In the genomic region with DNA sequence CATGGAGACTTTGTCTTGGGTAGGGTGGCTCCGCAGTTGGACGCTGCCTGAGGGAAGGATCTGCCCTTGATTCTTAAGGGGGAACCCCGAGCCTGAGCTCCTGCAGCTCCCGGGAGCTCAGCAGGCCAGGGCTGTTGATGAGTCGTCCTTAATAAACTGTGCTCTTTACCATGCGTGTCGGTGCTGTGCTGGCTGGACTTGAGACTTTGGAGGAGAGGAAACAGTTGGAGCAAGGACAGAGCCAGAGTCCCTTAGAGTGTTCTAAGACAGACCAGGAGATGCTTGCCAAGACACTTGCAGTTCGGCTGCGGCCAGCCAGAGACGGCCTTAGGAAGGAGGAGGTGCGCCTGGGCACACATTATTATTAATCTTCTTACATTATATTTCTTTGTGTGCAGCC, we compare ENCODE assay signal across 21 mouse cellular contexts. TPM values are rescaled to one million over a fixed set of nuclear protein-coding genes. Genes with fewer than 3 reads are reported as not detected.
A peak's percentile ranks its signal among the peaks of the same experiment; 100 is the strongest.
DNase-seq lines count a peak whose midpoint lies in the region; ATAC-seq lines count a peak whose summit lies in the region.
"Had no signal": no experiment of that assay in that cellular context is flagged by ENCODE, and none has a peak within 500 bp of the region (broad histone marks: within the 10 kb centered on the region; RNA-seq: fewer than 3 reads in every experiment).

No protein-coding gene starts in this region.

- H3K27ac ChIP-seq in kidney, embryonic 14.5 days (ENCODE audit: low read depth, low read length), result no peak overlapping the region
- no peak overlapping the region for H3K27ac ChIP-seq in kidney, embryonic 15.5 days
- H3K27ac ChIP-seq: embryonic facial prominence, embryonic 12.5 days; forebrain, embryonic 13.5 days; heart, adult 2 months; hindbrain, embryonic 10.5 days; hindbrain, embryonic 14.5 days had no signal

- peak; percentile 73 for DNase-seq in kidney, adult 11 months
- DNase-seq in kidney, postnatal 10 days, result peak; percentile 34
- DNase-seq in NIH3T3 (ENCODE audit: low read depth), result peak; percentile 25
- peak; percentile 58 for DNase-seq in kidney, postnatal 14 days
- DNase-seq in left cerebral cortex, postnatal 4 days, result no peak
- DNase-seq: adrenal gland, postnatal 25 days; cerebellum, adult 11 months; cerebellum, adult 9-10 months; cerebellum, postnatal 25 days; forebrain, postnatal 0 days; gastrocnemius, postnatal 14 days; heart, adult 2 months had no signal

- intact Hi-C loops in left cerebral cortex, postnatal 4 days (cut with DNase I), result no loop called here

- no peak overlapping the region for H3K9ac ChIP-seq in kidney, embryonic 14.5 days (ENCODE audit: low read depth, low read length)
- H3K9ac ChIP-seq in kidney, embryonic 15.5 days, result no peak overlapping the region
- H3K9ac ChIP-seq: embryonic facial prominence, embryonic 12.5 days; forebrain, embryonic 13.5 days; forebrain, postnatal 0 days; hindbrain, embryonic 14.5 days had no signal

- WGBS in kidney, embryonic 14.5 days, result 86% methylated on average over 11 of the region's 11 CpGs
- 88% methylated on average over 11 of the region's 11 CpGs for WGBS in kidney, embryonic 15.5 days

- H3K27me3 ChIP-seq in kidney, embryonic 14.5 days (ENCODE audit: control insufficient read depth, insufficient read depth, low read length), result no peaks in the 10 kb centered on the region
- H3K27me3 ChIP-seq in kidney, embryonic 15.5 days, result no peaks in the 10 kb centered on the region
- H3K27me3 ChIP-seq: CH12.LX; embryonic facial prominence, embryonic 12.5 days; forebrain, embryonic 13.5 days had no signal

- peaks cover 45% of the 10 kb centered on the region for H3K36me3 ChIP-seq in kidney, embryonic 14.5 days (ENCODE audit: control insufficient read depth, insufficient read depth, low read length)
- peaks cover 54% of the 10 kb centered on the region for H3K36me3 ChIP-seq in kidney, embryonic 15.5 days

- no peaks in the 10 kb centered on the region for H3K4me1 ChIP-seq in kidney, embryonic 14.5 days (ENCODE audit: control insufficient read depth, insufficient read depth, low read length)
- no peaks in the 10 kb centered on the region for H3K4me1 ChIP-seq in kidney, embryonic 15.5 days
- H3K4me1 ChIP-seq: embryonic facial prominence, embryonic 12.5 days; forebrain, embryonic 13.5 days; hindbrain, embryonic 10.5 days had no signal

- H3K4me2 ChIP-seq in kidney, embryonic 14.5 days (replicated peaks; ENCODE audit: low read depth, low read length), result no peak overlapping the region
- no peak overlapping the region for H3K4me2 ChIP-seq in kidney, embryonic 15.5 days
- H3K4me2 ChIP-seq: embryonic facial prominence, embryonic 12.5 days; forebrain, embryonic 13.5 days; heart, embryonic 11.5 days; hindbrain, embryonic 14.5 days had no signal

- H3K9me3 ChIP-seq in kidney, embryonic 14.5 days (ENCODE audit: control insufficient read depth, low read length), result no peaks in the 10 kb centered on the region
- no peaks in the 10 kb centered on the region for H3K9me3 ChIP-seq in kidney, embryonic 15.5 days (replicated peaks)
- H3K9me3 ChIP-seq: embryonic facial prominence, embryonic 12.5 days; forebrain, embryonic 13.5 days; hindbrain, embryonic 10.5 days had no signal

- H3K4me3 ChIP-seq in kidney, embryonic 14.5 days (ENCODE audit: low read length), result no peak overlapping the region
- no peak overlapping the region for H3K4me3 ChIP-seq in kidney, embryonic 15.5 days (replicated peaks)
- H3K4me3 ChIP-seq: embryonic facial prominence, embryonic 12.5 days; forebrain, embryonic 13.5 days; heart, adult 2 months; hindbrain, embryonic 10.5 days had no signal

- ATAC-seq in kidney, embryonic 14.5 days (ENCODE audit: low FRiP score, low TSS enrichment), result no peak
- no peak for ATAC-seq in kidney, embryonic 15.5 days (replicated peaks; ENCODE audit: low FRiP score)
- no peak for ATAC-seq in erythroblast, adult 5-6 weeks (replicated peaks; ENCODE audit: low FRiP score, poor library complexity, severe bottlenecking)
- ATAC-seq: forebrain, embryonic 13.5 days; forebrain, postnatal 0 days had no signal

RNA-seq across cellular contexts. Expression of a gene that starts 18.3 kb away (rescaled TPM):
- polyA plus RNA-seq in kidney, embryonic 14.5 days (2014; fragmentation: Nextera tagmentation; extraction: Ambion mirVana), result 11.1 and 15.3 TPM in 2 replicates
- 8.2 and 8.9 TPM in 2 replicates for polyA plus RNA-seq in kidney, embryonic 15.5 days (2015; fragmentation: Nextera tagmentation; extraction: Ambion mirVana)
- total RNA-seq in erythroblast, adult 5-6 weeks (2015; ENCODE audit: low replicate concordance), result 20.0 and 20.3 TPM in 2 replicates
- 8.6 and 9.9 TPM in 2 replicates for total RNA-seq in erythroblast, adult 5-6 weeks (2017; ENCODE audit: low replicate concordance)
- 10 to 100 TPM; 84.9 to 87.6 TPM for total RNA-seq in left cerebral cortex, postnatal 4 days (2021)

RNA-seq across cellular contexts. Expression of a gene that starts 19.5 kb away (rescaled TPM):
- 20.3 and 22.1 TPM in 2 replicates for polyA plus RNA-seq in kidney, embryonic 14.5 days (2014; fragmentation: Nextera tagmentation; extraction: Ambion mirVana)
- polyA plus RNA-seq in kidney, embryonic 15.5 days (2015; fragmentation: Nextera tagmentation; extraction: Ambion mirVana), result 19.8 and 20.8 TPM in 2 replicates
- total RNA-seq in erythroblast, adult 5-6 weeks (2015; ENCODE audit: low replicate concordance), result 2.7 TPM in 1 of 2 replicates, not detected in the other
- 2.2 and 3.0 TPM in 2 replicates for total RNA-seq in erythroblast, adult 5-6 weeks (2017; ENCODE audit: low replicate concordance)
- 10 to 100 TPM; 13.3 to 15.8 TPM for total RNA-seq in left cerebral cortex, postnatal 4 days (2021)

RNA-seq across cellular contexts. Expression of a gene that starts 26.4 kb away (rescaled TPM):
- 58.2 and 77.0 TPM in 2 replicates for polyA plus RNA-seq in kidney, embryonic 14.5 days (2014; fragmentation: Nextera tagmentation; extraction: Ambion mirVana)
- 76.3 and 83.0 TPM in 2 replicates for polyA plus RNA-seq in kidney, embryonic 15.5 days (2015; fragmentation: Nextera tagmentation; extraction: Ambion mirVana)
- total RNA-seq in erythroblast, adult 5-6 weeks (2015; ENCODE audit: low replicate concordance), result 0.58 and 6.7 TPM in 2 replicates
- total RNA-seq in erythroblast, adult 5-6 weeks (2017; ENCODE audit: low replicate concordance), result 5.2 and 8.7 TPM in 2 replicates
- total RNA-seq in left cerebral cortex, postnatal 4 days (2021), result 10 to 100 TPM; 36.7 to 37.7 TPM

RNA-seq across cellular contexts. Expression of a gene that starts 27.5 kb away (rescaled TPM):
- 9.4 and 11.9 TPM in 2 replicates for polyA plus RNA-seq in kidney, embryonic 14.5 days (2014; fragmentation: Nextera tagmentation; extraction: Ambion mirVana)
- polyA plus RNA-seq in kidney, embryonic 15.5 days (2015; fragmentation: Nextera tagmentation; extraction: Ambion mirVana), result 7.2 and 8.6 TPM in 2 replicates
- 10.2 and 10.4 TPM in 2 replicates for total RNA-seq in erythroblast, adult 5-6 weeks (2015; ENCODE audit: low replicate concordance)
- total RNA-seq in erythroblast, adult 5-6 weeks (2017; ENCODE audit: low replicate concordance), result 12.8 and 17.0 TPM in 2 replicates
- 10 to 100 TPM; 80.8 to 88.0 TPM for total RNA-seq in left cerebral cortex, postnatal 4 days (2021)

RNA-seq across cellular contexts. Expression of a gene that starts 53.8 kb away (rescaled TPM):
- 10.0 and 11.4 TPM in 2 replicates for polyA plus RNA-seq in kidney, embryonic 14.5 days (2014; fragmentation: Nextera tagmentation; extraction: Ambion mirVana)
- polyA plus RNA-seq in kidney, embryonic 15.5 days (2015; fragmentation: Nextera tagmentation; extraction: Ambion mirVana), result 9.8 and 10.8 TPM in 2 replicates
- total RNA-seq in erythroblast, adult 5-6 weeks (2015; ENCODE audit: low replicate concordance), result 0.42 and 2.9 TPM in 2 replicates
- 0.84 and 1.8 TPM in 2 replicates for total RNA-seq in erythroblast, adult 5-6 weeks (2017; ENCODE audit: low replicate concordance)
- 10 to 100 TPM; 12.0 to 12.7 TPM for total RNA-seq in left cerebral cortex, postnatal 4 days (2021)

Comparison
In these comparisons a context has a peak if more than half of its experiments do, and no peak if none do; other contexts are left out.
1. RNA of a gene that starts 18.3 kb away (total RNA-seq): 84.9 to 87.6 TPM in left cerebral cortex, postnatal 4 days; 8.6 to 20.3 TPM in erythroblast, adult 5-6 weeks; every median in the first group is over 4 times any median in the second.